Mouse (Mus musculus): Measurements from ENCODE around the gene Llgl2.

DNA sequence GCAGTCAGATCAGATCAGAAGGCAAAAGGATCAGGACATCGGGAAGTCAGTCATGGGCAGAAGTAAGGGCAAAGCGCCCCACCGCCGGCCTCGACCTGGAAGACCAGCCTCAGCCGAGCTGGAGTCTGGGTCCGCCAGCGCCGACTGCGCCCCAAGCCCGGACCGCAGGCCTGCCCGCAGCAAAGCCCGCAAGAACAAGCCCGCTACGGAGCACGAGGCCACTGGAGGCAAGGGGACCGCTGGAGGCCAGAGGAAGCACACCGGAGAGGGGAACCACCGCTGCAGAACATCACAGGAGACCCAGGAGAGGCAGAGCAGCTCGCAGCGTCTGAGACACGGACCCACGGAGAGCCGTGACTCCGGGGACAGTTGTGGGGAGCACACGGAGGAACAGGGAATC is 34.5 kb downstream of the Llgl2 start, which contains the start of gene Myo15b:
- TF ChIP-seq CTCF (IDR thresholded peaks at IDR 0.05; ENCODE audit: extremely low read depth, insufficient read depth, insufficient read length, insufficient replicate concordance) (no peak), POLR2A (IDR thresholded peaks at IDR 0.05; ENCODE audit: low read depth, low read length) (no peak)
